Mouse (Mus musculus): ENCODE data around the gene Clasp1.

The Clasp1 gene

DNA sequence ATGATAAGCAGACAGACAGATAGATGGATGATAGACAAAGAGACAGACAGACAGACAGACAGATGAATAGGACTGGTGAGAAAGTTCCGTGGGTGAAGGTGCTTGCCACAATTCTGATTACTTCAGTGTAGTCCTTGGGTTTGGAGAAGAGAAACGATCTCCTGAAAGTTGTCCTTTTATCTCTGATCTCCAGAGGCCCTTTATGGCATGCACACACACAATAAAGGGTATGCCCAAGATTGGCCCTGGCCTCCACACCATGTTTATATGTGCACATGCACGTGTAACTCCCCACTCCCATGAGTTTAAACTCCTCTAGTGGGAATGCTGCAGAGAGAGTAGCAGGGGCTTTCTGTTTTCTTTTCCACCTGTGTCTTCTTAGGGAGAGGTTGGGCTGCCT, 14.6 kb downstream of the Clasp1 start:
- no peak for DNase-seq

DNA sequence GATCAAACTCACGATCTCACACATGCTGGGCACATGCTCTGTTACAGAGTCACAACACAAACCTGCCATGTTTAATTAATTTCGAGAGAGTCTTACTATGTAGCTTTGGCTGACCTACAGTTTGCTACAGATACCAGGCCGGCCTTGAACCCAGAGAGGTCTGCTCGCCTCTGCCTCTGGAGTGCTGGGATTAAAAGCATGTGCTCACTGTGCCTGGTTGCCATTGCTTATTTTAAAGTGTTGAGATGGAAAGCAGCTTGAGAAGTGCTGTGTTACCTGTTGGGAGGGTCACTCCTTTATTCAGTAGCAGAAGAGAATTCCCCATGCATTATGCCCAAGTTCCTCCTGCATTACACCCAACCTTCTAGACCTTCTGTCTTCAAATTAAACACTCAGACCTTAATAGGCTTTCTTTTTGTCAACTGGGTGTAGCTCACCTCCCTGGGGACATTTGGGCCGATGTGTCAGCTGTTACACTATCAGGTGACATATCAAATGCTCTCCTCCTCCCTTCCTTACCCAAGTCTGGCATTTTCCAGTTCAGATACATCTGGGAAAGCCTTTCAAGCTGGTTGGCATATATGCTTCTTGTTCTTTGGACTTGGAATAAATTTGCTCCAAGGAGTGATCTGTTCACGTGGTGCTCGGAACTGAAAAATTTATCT, 18.9 kb downstream of the Clasp1 start:
- DNase-seq, result no peak

DNA sequence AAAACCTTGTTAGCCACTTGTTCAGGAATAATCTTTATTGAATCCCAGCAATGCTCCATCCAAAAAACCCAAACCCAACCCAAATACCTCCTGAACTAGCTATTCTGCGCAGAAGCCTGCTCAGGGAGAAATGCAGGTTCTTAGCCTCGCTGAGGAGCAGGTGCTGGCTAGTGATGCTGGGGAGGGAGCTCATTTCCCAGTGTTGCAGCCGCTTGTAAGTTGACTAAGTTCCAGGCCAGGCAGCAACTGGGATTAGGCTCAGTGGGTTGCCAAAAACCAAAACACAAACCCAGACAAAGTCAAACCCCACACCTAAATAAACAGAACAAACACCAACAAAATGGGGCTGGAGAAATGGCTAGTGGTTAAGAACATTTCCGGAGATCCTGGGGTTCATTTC, 20.4 kb downstream of the Clasp1 start:
- no peak for DNase-seq

DNA sequence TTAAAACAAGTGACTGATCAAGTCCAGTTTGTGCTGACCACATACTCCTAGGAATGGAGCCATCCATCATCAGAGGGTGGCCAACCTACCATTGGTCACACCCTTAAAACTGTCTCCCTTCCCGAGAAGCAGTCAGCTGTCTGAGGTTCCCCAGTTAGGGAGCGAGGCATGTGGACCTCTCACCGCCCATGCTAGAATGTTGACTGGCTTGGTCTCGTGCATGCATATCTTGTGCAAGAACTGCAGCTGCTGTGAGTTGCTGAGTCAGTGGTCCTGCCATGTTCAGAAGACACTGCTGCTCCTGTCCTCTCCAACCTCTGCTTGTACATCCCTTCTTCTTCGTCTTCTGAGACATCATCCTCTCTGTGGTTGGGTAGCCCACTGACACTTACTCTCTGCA, 22.0 kb downstream of the Clasp1 start:
- DNase-seq, result no peak

DNA sequence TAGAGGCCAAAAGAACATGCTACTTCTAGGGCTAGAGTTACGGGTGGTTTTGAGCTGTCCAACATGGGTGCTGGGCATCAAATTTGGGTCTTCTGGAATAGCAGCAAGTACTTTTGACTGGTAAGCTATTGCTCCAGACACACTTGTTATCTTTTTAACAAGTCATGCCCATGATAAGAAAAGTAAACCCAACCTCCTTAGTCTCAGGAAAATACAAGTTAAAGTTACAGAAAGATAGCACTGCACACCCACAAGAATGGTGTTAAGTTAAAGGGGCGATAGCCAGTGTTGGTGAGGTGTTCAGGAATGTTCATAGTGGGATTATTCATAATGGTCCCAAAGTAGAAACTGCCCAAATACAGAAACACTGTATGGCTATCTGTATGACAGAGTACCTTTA, 24.3 kb downstream of the Clasp1 start:
- no peak for DNase-seq

DNA sequence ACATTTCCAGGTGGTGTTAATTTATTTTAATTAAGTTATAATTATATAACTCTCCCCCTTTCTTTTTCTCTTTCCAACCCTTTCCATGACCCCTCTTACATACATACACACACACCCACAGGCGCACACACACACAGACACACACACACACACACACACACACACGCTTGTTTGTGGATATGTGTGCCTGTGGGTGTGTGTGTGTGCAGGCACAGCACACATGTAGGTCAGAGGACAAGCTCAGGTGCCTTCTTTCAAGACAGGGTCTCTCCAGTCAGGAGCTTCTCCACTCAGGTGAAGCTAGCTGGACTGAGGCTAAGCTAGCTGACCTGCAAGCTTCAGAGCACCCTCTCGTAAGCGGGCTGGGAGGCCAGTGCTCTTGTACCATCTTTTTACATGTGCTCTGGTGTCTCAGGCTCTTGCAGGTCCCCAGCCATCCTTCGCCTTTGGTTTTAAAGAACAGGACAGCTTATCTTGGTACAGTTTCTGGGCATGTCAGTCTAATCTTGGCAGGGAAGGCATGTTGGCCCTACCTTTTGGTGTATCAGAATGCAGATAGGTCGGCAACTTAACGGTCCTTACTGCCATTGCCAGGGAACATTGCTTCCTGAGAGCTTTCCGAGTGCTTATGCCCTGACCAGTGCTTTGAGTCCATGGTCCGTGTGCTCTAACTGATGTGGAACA, 28.3 kb downstream of the Clasp1 start:
- no peak for DNase-seq

DNA sequence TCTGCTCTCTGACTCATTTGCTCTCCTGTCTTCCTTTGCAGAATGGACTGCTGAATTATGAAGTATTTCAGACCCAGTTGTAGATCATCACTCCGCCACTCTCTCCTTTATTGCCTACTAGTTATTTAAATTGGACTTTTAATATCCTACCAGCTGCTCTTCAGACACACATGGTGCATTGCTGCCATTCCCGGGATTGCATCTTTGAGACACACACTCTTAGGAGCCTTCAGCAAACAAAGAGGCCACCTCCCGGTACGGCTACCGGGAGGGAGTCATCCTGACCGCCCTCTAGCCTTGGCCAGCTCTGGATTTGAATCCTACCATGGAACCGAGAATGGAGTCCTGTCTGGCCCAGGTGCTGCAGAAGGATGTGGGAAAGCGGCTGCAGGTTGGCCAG, 30.5 kb downstream of the Clasp1 start:
- DNase-seq, result no peak

DNA sequence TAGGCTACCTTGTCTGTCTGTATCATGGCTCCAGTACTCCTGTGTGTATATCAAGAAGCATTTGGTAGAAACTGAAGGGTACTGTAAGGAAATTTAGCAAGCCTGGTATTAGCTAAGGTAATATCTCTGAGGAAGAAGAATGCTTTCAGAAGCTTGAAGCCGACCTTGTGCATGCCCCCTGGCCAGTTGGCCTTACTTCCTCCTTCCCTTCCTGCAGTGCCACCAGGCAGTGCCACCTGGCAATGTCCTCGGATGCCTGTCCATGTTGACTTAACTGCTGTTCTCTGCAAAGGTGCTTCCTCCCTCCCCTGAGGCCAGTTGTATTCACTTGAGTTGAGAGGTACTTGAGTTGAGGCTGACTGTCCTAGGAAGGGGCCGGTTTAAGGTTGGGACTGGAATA, 32.3 kb downstream of the Clasp1 start:
- no peak for DNase-seq

DNA sequence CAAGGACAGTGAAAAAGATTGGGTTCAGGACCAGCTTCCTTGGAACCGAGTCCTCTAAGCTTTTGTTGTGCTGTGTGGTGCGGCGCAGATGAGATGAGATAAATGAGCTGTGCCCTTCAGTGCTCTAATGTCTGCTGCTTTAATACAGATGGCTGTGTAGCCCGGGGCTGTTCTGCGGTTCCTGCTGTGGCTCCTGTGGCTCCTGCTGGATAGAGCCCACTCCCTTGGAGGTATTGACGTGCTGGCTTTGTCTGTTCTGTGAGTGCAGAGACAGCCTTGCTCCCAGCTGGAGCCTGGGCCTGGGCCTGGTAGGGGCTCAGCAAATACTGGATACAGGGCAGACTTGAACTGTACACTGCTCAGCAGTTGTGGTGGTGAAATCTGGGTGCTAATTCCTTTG, 34.0 kb downstream of the Clasp1 start:
- DNase-seq, result no peak

DNA sequence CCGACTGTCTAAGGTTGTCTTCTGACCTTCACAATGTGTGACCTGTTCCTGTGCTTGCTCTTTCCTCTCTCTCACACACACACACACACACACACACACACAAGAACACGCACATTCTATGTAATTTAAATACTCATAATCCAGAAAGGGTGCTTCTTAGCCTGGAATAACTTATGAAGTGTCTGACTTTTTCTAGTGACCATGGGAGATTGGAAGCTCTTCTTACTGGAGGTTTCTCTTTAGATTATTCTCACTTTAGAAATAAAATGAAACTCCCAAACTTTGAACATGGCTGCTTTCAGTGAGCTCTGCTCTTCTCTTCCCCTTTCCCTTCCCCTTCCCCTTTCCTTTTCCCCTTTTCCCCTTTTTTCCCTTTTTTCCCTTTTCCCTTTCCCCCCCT, 37.1 kb downstream of the Clasp1 start:
- no peak for DNase-seq

DNA sequence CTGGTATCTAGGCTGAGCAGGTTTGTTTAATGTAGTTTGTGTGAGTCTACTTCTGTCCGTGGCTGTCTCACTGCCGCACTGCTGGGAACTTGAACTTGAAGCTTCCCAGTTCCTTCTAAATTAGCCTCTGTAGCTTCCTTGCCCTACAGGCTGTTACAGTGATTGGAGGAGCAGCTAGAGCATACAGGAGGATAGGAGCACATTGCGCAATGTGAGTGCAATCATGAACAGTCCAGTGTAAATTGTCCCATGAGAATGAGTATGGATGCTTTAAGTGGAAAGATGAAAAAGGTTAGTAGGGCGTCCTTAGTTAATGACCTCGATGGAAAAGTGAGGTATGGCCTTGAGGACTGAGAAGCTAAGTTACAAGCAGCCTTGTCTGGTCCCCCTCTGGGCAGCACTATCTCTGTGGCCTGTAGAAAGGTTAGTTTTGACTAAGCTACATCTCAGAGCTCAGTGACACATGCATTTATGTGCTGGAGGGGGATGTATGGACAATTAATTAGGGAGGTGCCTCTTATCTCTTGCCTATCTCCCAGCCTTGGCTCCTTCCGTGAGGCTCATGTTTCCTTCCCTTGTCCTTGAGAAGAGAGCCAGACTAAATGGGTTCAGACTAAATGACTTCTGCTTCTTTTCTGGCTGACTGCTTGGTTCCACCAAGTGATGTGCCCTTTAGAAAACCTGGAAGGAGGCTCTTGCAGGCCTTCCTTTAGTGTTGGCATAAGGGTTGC, 39.7 kb downstream of the Clasp1 start:
- no peak for DNase-seq

DNA sequence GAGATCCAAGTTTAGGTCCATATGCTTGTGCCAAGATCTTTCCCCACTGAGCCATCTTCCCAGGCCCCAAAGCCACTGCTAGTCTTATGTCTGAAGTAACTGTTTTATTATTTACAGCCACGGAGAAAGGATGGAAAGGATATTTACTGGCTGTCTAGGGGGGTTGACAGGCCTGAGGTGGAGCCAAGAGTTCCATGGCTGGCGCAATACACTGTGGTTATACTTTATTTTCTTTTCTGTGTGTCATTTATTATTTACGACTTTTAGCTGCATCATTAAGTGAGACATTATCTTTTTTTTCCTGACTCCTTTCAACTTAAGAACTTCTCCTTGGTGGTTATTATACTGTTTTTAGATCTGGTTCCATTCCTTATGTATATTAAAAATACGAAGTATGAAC, 42.7 kb downstream of the Clasp1 start:
- DNase-seq, result no peak

DNA sequence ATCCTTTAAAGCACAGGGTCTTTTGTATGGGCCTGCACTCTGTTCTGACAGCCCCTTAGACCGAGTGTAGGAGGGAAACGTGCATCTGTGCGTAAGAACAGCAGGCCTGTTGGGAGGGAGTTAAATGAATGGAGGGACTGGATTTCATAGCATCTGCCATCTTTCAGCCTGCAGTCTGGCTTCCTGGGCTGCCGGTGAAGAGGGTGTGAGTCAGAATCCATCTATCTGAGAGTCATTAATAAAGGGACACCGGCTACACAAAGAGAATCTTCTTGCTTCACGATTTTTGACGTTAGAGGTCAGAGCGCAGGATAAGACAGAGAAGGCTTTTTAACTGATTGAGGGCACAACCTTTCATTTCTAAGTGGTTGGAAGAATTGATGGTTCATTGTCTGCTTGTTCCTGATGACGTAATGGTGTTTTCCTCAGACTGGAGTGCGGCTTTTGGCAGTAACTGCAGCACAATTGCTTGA, 46.2 kb downstream of the Clasp1 start:
- DNase-seq, result no peak

DNA sequence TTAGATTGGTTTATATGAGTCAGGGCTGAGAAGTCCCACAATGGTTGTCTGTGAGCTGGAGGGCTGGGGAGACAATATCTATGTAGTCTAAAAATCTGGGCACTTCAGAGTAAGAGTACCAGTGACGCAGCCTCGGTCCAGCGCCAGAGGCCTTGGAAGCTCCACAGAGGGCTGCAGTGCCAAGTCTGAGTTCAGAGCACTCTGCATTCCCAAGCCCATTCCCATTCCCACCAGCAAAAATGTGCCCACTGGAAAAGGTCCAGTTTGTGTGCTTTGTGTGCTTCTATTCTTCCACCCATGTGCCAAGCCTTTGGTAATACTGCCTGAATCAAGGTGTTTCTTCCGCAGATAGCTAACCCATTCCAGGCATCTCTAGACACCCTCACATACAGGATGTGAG, 49.0 kb downstream of the Clasp1 start:
- no peak for DNase-seq

DNA sequence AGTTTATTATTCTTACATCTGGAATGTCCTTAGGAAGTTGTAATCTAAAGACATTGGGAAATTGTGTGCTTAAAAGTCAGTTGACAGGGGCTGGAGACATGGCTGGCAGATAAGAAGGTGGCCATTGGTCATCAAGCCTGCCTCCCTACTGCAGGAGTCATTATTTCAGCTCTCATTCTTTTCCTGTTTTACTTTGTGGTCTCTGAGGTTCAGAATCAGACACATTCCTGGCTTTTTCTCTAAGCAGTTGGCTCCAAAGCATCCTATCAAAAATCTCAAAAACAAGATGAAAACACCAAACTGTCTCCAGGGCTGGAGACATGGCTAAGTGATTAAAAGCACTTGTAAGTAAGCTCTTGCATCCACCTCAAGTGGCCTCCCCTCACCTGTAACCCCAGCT, 49.5 kb downstream of the Clasp1 start:
- no peak for DNase-seq

DNA sequence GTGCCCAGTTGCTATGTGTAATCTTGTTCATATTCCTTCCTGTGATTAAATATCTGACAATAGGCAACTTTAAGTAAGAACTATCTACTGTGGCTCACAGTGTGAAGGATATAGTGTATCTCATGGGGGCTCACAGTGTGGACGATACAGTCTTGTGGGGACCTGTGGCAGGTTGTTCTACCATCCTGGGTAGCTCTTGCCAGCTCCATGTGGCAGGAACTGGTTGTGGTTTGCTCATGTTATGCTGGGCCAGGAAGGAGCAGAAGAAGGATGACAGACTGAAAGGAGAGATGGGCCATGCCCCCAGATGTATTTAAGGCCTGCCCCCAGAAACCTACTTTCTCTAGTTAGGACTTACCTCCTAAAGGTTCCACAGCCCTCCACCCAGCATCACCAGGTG, 51.7 kb downstream of the Clasp1 start:
- DNase-seq, result no peak

DNA sequence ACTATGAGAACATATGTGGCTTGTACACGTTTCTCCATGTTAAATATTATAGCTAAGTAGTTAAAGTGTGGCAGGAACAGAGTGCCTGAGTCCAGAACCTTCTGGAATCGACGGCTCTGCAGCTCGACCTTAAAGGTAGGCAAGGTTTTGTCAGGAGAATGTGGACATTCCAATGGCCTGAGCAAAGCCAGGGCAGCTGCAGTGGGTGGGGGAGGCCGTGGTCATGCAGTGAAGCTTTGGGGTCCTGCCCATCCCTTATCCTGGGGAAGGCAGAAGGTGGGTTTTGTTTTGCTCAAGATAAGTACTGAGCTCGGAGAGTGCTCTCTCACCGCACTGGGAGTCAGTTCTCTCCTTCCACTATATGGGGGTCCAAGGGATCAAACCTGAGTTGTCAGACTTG, 55.6 kb downstream of the Clasp1 start:
- DNase-seq, result no peak

DNA sequence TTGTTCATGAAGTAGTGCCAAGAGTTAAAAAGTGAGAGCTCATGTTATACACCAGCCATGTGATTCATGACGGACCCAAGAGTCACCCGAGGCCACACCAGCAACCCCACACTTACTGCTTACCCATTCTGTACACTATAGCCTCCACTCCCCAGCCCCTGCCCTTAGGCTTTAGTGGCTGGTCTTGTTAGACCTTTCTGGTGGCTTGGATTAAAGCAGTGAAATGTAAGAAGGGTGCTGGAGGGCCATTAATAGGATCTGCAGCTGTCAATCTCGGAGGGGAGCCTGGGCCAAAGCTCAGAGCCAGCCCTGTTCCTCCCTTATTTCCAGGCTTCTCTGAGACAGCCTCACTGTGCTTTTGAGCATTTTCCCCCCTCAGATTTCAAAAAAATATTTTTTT, 56.1 kb downstream of the Clasp1 start:
- no peak for DNase-seq

DNA sequence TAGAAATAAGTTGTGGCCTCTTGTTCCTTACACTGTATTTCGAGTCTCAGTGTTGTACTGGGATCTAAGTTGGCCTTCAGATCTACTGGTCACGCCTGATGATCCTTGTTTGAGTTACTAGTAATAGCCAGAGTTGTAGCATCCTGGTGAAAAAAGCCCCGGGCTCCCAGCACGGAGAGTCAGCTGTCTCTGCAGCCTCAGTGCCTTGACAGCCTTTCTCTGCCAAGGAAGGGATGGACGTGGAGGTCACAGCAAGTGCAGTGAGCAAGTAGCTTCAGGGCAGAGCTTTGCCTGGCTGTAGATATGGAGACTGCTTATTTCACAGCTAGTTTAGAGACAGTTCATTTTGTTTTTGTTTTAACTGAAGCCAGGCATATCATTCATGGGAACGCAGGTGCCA, 56.6 kb downstream of the Clasp1 start:
- DNase-seq, result no peak

DNA sequence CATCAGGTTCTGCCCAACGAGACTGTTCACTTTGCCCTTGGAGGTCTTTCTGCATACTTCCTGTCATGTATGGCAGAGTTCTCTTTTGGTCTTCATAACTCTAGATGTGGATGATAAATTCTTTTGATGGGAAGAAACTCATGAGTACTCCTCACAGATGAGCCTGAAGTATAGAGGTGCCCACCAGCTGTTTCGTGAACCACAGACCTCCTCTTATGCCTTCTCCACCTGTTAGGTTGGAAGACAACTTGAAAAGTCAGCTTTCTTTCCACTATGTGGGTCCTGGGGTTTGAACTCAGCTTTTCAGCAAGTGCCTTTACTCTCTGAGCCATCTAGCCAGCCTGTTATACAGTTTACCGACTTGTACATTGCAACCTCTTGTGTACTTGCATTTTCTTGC, 57.1 kb downstream of the Clasp1 start:
- DNase-seq, result no peak

DNA sequence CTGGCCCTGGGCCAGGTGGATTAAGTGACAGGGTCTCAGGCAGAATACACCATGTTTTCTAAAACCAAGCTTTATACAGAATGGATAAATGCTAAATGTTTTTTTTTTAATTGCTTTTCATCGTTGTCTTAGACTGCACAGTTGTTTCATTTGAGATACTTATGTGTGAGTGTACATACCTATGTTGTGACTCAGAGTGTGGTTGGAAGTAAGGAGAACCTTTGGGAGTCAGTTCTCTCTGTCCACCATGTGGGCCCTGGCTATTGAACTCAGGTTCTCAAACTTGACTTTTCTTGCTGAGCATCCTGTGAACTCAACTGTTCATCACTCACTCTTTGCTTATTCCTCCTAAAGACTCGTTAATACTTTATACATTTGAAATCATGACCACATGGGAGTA, 58.3 kb downstream of the Clasp1 start:
- DNase-seq, result no peak

DNA sequence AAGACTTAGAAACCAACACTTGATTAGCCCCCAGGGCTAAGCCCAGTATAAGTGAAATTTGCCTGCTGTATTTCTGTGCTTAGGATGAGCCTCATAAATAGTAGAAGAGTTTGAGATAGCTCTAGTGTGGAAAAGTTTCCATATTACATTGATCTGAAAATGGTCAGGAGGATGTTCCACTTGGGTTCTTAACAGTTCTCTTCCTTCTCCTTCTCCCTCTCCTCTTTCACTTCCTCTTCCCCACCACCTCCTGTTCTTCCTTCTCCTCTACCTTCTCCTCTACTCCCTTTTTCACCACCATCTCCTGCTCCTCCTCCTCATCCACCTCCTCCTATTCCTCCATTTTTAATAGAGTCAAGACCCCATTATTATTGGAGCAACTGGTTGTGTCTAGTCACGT, 59.4 kb downstream of the Clasp1 start:
- no peak for DNase-seq

DNA sequence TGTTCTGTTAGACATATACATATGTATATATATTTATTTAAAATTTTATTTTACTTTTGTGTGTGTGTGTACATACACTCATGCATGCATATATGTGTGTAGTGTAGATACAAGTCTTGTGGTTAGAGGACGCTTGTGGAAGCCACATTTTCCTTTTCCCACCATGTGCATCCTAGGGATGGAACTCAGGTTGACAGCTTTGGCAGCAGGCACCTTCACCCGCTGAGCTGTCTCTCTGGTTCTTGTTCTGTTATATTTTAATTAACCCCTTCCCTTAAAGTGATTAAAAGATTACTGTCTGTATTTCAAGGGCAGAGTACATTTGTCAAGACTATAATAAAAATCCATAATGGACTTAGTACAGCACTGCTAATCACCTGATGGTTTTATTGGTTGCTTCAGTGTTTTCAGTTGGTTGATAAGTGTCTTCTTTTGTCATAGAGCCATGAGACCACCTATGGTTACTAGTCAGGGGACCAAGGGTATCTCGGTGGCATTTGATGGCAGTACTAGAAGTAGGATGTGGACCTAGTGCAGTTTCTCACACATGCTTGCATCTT, 62.1 kb downstream of the Clasp1 start:
- DNase-seq, result no peak

DNA sequence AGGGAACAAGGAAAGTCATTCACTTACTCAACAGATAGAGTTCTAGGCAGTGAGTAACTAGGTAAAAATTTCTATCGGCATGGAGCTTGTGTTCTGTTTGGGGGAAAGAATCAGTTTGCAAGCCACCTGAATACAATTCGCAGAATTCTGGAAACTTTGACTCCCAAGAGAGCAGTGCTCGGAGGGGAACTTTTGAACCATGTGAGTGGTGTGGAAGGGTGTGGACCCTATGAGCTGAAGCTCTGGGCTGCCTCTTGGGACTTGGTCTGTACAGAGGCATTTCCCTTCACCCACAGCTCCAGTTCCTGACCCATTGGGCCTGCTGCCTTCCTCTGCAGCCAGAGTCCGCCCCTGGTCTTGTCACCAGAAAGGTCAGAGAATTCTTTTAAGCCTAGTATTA, 64.7 kb downstream of the Clasp1 start:
- DNase-seq, result no peak

All from right cerebral cortex, postnatal 25 days (tissue).